Mouse (Mus musculus) frontal cortex, adult (tissue): Measurements from ENCODE around the gene Rab20.
"Not testable (repeated sequence)": the region's sequence is repeated elsewhere in the genome, so short reads cannot be mapped to it uniquely, and the experiment has no call there.

ENCODE experiments used
- ATAC-seq: cut with Nextera tagmentation; 2 replicates; pipeline ENCODE4 v1.9.2; 2017; ENCODE audit warnings: mild to moderate bottlenecking, moderate library complexity, mixed read lengths; ENCODE audit not compliant: low TSS enrichment

Rab20 gene

DNA sequence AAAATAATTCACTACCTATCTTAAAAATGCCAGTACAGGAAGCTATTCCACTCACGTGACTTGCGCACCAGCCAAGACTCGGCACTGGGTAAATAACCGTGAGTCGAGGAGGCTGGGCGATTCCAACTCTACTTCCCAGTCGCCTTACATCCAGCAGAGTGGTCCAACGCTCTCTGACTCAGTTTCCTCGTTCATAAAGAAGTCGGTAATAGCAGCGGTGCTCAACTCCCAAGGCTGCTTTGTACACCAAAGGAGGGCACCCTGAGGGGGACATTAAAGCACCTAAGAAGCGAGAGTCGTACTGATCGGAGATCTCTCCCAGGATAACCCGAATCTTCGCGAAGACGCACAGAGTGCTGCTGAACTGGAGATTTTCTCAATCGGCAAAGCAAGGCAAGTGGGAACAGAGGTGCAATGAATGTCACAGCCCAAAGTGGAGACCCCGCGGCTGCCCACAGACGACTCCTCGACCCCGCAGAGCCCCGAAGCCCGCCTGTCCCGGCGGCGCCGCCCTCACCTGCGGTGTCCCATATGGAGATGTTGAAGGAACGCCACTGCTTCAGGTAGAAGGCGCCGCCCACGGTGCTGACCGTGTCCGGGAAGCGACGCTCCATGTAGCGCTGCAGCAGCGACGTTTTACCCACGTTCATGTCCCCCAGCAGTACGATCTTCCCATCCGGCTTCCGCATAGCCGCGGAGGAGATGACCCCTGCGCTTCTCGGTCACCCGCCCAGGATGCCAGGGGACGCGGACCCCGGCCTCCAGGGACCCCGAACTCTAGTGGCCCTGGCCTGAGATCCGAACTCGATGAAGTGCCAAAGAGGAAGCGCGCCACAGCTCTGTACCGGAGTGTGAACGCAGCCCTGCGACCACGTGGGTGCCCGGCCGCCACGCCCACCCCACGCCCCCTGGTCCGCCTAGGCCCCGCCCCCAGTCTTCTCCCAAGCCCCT is at the start of gene Rab20:
Gene Rab20, minus strand, starts transcription at position 900 of the 951 bp plus-strand sequence.
- ATAC-seq: no peak

DNA sequence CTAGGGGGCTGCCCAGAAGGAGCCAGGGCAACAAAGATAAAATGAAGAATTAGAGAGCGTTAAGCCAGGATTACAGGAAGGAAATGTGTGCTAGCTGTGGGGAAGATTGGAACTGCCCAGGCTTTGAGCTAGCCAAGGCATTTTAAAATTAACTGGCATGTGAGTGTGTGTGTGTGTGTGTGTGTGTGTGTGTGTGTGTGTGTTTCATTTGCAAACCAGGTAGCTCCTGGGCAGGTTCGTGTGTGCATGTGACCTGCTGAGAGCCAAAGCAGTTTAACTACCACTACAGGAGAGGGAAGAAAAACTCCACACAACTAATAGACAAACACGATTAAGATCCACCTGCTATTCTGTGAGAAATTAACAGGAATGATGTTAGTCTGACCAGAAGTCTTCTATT is 44.8 kb upstream of the Rab20 start:
- no peak for ATAC-seq

DNA sequence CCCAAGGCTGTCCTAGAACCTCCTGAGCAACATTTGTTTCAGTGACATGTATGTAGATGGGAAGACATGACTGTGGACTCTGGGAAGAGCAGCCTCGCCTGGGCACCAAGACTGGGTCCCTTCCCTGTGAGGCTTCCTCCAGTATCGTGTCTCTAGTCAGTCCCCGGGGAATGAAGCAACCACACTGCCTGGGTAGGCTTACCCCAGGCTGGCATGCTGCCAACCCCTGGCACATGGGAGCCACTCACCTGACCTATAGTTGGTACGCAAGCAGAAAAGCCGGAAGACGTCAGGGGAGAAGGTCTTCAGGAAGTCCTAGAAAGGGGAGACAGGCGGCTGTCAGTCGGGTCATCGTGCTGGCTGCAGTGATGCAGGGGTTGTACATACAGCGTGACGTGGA is 40.2 kb upstream of the Rab20 start:
- no peak for ATAC-seq

DNA sequence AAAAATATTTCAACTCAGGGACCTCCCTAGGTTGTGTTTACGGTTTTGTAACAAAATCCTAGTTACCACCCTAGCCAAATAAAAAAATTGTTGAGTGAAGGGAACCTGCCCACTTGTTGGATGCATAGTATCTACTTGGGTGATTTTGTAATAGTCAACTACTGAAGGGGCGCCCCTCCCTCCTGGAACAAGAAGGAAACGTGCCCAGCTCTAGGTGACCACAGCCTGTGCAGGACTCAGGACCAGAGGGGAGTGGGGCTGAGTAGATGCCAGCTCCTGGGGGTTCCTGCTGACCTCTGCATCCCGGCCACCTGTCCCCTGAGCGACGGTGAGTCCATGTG is 39.5 kb upstream of the Rab20 start:
- no peak for ATAC-seq

DNA sequence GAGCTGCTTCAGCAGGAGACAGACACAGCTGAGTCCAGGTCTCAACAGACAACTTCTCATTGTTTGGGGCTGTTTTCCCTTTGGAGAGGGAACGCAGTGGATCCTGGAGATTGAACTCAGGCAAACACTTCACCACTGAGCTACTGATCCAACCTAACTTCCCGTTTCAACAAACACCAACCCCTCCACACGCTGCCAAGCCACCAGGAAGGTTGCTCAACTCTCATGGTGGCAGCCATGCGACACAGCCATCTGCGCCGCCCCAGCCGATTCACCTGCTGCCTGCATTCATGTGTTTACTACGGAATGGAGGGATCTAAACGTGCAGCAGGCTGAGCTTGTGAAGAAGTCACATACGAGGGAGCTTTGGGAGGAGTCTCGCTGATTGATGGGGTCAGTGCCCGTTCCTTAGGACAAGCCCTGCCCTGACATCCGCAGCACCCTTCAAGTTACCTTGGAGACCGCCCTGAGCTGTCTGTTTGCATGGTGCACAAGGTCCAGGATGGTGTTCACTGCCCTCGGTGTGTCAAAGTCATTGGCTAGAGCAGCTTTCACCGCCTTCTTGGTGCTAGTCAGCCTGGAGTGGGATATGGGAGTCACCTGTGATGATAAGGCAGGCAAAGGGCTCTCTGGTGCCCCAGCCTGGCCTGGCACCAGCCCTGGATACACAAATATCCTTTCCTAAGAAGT is 39.0 kb upstream of the Rab20 start:
- ATAC-seq: no peak

DNA sequence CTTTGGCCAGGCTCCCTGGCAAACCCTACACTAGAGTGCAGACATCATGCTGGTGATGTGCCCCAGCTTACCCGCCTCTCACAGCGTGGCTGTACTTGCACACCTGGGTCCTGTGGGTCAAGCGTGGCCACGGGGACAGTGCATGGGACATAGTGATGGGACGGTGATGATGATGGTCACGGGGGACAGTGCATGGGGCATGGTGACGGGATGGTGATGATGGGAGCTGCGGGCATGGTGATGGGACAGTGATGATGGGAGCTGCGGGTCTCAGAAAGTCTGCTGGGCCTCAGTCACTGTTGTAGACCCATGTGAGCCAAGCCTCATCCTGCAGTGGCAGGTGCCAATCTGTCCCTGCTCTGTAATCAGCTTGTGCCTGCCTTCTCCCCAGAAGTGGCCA is 37.8 kb upstream of the Rab20 start:
- no peak for ATAC-seq

DNA sequence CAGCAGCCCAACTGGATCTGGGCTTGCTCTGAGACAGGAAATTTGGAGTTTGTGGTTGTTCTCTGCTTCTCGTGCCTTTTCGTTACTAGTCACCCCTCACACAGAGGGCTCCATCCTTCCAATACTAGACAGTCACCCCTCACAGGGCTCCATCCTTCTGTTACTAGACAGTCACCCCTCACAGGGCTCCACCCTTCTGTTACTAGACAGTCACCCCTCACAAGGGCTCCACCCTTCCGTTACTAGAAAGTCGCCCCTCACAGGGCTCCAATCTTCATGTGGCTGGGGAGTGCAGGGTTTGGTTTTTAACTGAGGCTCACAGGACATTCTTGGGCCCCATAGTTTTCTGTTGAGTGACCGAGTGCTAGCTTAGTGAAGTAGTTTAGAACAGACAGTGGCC is 34.7 kb upstream of the Rab20 start:
- ATAC-seq: no peak

DNA sequence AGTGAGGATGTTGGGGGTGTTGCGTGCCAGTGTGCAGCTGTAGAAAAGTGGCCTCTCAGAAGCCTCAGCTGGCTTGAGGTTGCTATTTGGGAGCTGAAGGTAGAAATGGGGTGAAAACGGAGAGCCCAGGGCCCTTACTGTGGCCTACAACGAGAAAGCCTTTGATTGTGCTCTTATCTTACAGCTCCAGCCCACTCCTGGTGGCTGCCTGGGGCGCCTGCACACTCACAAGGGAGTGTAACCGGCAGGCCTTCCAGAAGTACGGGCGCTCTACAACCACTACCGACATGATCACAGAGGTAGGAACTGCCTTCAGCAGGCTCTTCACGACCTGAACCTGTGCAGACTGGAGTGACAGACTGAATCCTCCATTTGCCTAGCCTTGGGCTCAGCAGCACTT is 34.2 kb upstream of the Rab20 start:
- ATAC-seq: no peak

DNA sequence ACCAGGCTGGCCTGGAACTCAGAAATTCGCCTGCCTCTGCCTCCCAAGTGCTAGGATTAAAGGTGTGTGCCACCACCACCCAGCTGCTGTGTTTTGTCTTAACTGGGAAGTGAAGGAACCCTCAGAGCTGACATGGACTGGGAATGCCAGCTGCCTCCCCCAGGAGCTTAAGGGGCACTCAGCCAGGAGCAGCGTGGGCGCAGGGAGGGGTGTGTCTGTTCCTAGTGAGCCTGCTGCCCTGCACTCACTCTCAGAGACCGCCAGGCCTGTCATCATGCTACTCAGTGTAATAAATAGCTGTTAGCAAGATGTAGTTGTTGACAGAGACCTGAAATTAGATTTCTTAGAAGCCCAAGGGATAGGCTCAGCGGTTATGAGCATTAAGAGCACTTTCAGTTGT is 32.5 kb upstream of the Rab20 start:
- ATAC-seq: no peak

DNA sequence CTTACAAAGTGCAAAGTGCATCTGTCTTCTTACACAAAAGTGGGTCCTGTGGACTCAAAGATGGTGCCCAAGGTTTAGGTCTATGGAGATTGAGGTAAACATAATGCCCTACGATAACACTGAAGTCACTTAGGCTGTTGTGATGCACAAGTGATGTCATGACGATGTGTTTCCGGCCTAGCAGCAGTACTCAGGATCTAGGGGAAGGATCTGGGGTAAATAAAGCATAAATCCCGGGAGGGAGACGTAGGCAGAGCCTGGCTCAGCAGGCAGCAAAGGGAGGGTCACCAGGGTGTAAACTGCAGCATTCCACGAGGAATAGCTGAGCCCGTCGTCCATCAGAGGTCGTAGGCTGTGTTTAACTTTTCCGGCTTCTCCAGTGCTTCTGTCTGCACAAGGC is 30.4 kb upstream of the Rab20 start:
- ATAC-seq: no peak

DNA sequence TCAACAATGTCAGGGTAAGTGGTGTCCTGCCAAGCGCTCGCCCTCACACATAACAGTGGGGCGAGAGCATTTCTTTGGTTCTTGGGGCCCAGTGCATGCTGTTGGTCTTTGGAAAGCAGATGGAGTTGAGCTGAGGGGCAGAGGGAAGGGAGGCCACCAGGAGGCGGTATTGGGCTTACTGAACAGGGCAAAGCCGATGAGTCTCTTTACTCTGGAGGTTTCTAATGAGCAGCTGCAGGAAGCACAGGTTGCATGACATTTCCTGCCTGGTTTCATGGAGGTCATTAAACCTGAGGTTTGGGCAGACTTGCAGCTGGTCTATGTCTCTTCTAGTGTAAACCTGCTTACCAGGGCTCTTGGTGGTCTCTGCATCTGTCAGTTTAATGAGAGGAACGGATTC is 28.3 kb upstream of the Rab20 start:
- no peak for ATAC-seq

DNA sequence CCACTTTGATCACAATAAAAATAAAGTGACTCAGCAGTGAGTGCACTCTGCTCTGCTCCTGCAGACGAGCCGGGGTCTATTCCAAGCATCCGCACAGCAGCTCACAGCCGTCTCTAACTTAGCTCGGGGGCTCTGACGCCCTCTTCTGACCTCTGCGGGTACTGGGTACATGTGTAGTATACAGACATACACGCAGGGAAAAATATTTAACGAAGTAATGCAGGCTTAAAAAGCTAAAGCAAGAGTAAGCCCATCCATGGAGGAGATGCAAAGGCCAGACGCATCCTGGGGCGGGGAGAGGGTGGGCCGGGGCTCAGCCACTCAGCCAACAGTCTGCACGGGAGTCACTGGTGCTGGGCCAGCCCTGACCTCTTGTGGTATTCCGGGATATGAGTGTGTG is 27.6 kb upstream of the Rab20 start:
- no peak for ATAC-seq

DNA sequence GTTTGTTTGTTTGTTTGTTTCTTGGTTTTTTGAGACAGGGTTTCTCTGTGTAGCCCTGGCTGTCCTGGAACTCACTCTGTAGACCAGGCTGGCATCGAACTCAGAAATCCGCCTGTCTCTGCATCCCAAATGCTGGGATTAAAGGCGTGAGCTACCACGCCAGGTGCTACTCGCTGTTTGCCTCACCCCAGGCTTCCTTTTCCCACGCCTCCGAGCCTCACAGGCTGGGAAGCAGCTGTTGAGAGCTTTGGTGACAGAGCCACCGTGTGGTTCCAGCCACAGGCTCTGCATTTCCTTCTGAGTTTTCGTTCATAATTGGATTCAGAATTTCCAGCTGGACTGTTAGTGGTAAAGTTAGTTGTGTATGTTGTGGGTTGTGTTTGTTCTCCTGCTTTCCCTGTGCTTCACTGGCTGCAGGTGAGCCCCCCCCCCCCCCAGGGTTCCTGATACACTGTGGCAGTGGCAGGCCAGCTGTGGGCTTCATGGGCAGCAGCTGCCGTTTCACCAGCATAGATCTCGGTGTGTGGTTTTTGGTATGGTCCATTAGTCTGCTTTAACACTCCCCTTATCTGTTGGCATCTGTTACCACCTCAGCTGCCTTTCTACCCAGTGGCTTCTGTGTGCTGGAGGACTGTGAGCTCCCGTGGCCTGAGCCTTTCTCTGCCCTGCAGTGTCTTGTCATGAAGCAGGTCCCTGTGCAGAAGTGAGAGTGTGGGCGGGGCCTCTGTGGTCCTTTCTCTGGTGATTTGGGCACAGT is 25.1 kb upstream of the Rab20 start:
- no peak for ATAC-seq

DNA sequence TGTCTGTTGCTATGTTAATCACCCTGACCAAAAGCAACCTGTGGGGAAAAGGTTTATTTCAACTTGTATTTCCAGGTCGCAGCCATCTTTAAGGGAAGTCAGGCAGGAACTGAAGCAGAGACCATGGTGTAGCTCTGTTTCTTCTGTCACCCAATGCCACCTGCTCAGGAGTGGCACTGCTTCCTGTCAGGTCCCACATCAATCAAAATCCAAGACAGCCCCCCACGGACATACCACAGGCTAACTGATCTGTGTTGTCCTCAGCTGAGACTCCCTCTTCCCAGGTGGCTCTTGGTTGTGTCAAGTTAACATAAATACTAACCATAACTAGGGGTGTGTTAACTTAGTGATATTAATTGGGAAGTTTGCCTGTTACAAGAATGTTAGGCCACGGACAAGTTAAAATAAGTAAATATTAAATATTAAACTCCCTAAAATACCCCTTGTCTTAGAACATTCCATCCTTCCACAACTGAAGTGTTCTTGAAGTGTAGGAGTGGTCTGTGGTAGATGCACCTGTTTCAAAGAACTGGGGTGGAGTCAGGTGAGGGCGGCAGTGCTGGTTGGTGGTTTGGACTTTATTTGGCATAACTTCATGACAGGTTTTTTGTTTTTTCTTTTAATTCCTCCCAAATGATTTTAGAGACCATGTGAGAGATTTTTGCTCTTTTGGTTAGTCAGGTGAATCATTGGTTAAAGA is 20.4 kb upstream of the Rab20 start:
- ATAC-seq: no peak

DNA sequence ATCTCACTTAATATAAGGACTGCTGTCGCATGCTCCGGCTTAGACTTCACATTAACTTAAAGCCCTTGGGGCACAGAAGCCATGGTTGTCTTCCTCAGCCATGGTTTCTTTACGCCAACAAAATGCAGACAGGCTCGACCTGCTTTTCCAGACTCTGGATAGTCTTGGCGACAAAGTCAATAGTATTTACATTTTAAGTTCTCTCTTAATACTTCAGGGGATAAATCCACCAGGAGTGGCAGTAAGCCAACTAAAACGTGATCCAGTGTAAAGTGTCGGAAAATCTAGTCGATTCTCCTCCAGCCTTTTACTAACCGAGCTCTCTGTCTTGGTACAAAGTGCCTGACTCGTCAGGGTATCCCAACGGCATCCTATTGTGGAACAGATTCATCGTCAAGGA is 19.8 kb upstream of the Rab20 start:
- ATAC-seq: no peak

DNA sequence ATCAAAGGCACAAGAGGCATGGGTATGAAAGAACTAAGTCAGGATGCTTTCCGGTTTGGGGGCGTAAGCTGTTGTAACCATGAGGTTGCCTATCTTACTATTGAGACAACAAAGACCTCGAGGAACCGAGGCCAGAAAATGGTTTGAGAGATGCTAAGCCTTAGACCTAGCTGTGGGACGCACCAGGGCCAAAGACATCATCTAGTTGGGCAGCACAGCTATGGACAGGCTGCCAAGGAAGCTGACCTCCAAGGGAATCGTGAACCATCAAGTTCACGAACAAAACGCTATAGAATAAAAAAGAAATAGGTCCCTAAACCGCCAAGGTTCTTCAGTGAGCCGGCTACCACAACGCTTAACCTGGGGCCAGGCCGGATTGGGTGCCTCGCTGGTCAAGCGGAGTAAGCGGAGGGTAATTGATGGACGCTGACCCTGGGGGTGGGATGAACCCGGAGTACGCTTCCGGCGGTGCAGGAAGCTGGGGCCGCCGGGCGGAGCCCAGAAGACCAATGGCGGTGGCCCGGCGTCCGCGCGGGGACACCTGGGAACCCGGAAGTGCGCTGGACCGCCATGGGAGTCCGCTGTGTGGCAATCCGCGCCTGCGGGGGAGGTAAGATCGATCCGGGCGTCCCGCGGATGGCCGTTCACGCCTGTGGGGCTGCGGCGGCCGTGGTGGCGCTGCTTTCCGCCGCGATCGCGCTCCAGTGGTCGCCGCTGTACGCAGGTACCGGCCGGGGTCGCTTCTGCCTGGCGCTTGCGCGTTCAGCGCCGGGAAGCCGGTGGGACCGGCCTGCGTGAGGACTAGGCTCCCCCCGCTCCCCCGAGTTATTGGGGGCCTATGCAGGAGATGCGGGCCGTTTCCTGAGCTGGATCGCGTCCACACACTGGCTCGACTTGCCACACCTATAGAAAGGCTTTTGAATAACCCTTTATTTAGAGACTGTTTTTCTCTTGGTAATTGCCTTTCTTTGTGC is 18.8 kb upstream of the Rab20 start, which contains the start of gene Naxd:
Gene Naxd, plus strand, starts transcription at position 490 of the 974 bp plus-strand sequence.
- ATAC-seq: peak; percentile 100

DNA sequence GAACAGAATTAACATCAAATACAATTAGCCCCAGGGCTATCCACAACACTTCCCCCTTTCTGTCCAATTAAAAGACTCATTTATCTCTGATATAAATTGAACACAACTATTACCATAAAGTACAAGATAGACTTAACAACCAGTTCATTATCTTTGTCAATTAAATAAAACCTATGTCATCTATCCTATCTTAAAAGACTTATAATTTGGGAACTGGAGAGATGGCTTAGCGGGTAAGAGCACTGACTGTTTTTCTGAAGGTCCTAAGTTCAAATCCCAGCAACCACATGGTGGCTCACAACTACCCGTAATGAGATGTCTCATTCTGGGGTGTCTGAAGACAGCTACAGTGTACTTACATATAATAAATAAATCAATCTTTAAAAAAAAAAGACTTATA is 13.8 kb upstream of the Rab20 start:
- ATAC-seq: not testable (repeated sequence)

DNA sequence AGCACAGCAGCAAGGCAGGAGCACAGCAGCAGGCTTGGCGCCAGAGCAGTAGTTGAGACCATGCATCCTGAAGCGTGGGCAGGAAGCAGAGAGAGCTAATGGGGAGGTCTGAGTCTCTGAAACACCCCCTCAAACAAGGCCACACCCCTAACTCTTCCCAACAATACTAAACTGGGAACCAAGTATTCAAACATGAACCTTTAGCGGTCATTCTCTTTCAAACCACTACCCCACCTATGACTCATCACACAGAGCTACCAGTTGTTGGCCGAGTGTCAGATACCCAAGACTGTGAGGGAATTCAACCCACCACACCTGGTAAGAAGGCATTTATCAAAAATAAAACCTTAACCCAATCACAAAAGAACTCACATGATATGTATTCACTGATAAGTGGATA is 8.7 kb upstream of the Rab20 start:
- ATAC-seq: no peak

DNA sequence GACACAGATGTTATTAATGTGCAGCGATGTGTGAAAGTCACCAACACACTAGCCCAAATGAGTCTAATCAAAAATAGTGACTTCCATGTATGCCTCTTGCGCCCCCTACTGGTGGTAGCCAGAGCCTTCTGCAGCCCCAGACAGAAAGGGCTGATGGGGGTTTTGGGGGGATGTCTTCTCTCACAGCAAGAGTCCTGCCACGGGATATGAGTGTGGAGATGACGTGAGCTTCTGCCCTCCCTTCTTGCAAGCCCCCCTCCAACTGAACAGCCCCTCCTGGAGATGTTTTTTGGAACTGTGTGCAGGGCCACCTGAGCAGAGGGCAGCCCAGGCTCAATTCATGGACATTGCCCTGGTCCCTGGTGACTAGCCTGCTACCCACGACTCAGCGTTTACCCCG is 7.6 kb upstream of the Rab20 start:
- peak; percentile 41; the same call in 1 of the 2 replicates for ATAC-seq

DNA sequence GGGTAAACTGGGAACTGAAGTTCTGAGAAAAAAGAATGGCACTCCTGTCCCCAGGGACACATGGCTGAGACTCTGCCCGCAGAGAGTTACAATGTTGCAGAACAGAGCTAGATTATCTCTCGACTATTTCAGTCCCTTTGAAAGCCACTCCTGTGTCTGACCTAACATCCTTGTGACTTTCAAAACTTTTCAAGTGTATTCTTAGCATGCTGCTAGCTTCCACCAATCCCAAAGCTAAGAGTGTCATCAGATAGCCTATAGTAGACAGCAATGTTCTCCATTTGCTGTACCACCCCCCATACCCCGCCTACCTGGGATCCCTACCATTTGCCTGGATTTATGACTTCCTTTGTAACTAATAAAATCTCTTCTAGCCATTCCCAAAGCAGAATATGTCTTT is 4.0 kb upstream of the Rab20 start:
- no peak for ATAC-seq

DNA sequence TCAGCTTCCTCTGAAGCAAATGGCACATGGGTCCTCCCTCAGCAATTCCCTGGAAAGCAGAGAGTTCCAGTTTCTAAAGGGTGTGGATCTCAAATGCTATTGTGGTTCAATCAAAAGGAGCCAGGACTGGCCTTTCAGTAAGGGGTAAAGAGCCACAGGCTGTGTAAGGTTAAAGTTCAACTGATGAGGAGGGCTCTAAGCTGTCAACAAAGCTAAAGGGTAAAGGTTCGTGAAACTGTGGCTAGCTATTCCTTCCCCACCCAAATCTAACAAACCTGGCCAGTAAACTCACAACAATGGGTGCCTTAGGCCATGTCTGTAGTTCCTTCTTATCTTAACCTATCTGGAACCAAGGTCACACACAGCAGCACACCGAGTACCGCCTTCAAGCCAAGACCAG is 3.4 kb upstream of the Rab20 start:
- ATAC-seq: no peak
